Mouse (Mus musculus) hindlimb bud, embryonic 11.5 days (tissue): ENCODE measurements around the gene Bbs9.

Source experiments
- DNase-seq: peaks from one replicate; pipeline ENCODE4 v3.0.0-alpha.2; 2012; ENCODE audit warnings: low read depth, low spot score; ENCODE audit errors: extremely low spot score

Bbs9 gene

GRCm38 (mm10) chr9:22789380-22790168 lies 314.1 kb downstream of the Bbs9 start:
- no peak for DNase-seq

GRCm38 (mm10) chr9:22791208-22791607 lies 315.7 kb downstream of the Bbs9 start:
- no peak for DNase-seq

- no peak for DNase-seq
Measured at GRCm38 (mm10) chr9:22791750-22792149, 316.2 kb downstream of the Bbs9 start.

GRCm38 (mm10) chr9:22793698-22794097 lies 318.2 kb downstream of the Bbs9 start:
- no peak for DNase-seq

GRCm38 (mm10) chr9:22800675-22801074 lies 325.2 kb downstream of the Bbs9 start:
- DNase-seq, result no peak

GRCm38 (mm10) chr9:22805981-22806380 lies 330.5 kb downstream of the Bbs9 start:
- DNase-seq, result no peak

- DNase-seq, result no peak
Measured at GRCm38 (mm10) chr9:22806494-22806893, 331.0 kb downstream of the Bbs9 start.

- no peak for DNase-seq
Measured at GRCm38 (mm10) chr9:22807693-22808092, 332.2 kb downstream of the Bbs9 start.

- no peak for DNase-seq
Measured at GRCm38 (mm10) chr9:22809621-22810126, 334.2 kb downstream of the Bbs9 start.

- DNase-seq, result no peak
Measured at GRCm38 (mm10) chr9:22810454-22810853, 334.9 kb downstream of the Bbs9 start.

GRCm38 (mm10) chr9:22811931-22812330 lies 336.4 kb downstream of the Bbs9 start:
- no peak for DNase-seq

GRCm38 (mm10) chr9:22814407-22815092 lies 339.0 kb downstream of the Bbs9 start:
- no peak for DNase-seq

- no peak for DNase-seq
Measured at GRCm38 (mm10) chr9:22815093-22815458, 339.6 kb downstream of the Bbs9 start.

- DNase-seq, result no peak
Measured at GRCm38 (mm10) chr9:22819539-22819938, 344.0 kb downstream of the Bbs9 start.

GRCm38 (mm10) chr9:22820646-22821185 lies 345.2 kb downstream of the Bbs9 start:
- no peak for DNase-seq

GRCm38 (mm10) chr9:22822770-22823169 lies 347.3 kb downstream of the Bbs9 start:
- DNase-seq, result no peak

- DNase-seq, result no peak
Measured at GRCm38 (mm10) chr9:22823856-22824255, 348.3 kb downstream of the Bbs9 start.

GRCm38 (mm10) chr9:22824910-22825309 lies 349.4 kb downstream of the Bbs9 start:
- no peak for DNase-seq

- no peak for DNase-seq
Measured at GRCm38 (mm10) chr9:22826571-22826990, 351.1 kb downstream of the Bbs9 start.

- no peak for DNase-seq
Measured at GRCm38 (mm10) chr9:22827176-22827770, 351.8 kb downstream of the Bbs9 start.

GRCm38 (mm10) chr9:22829212-22829960 lies 353.9 kb downstream of the Bbs9 start:
- DNase-seq, result no peak
